Mouse (Mus musculus): Measurements from ENCODE around the gene Il11ra1. TPM values are rescaled to one million over a fixed set of nuclear protein-coding genes. Genes with fewer than 3 reads are reported as not detected.

Gene Il11ra1
- polyA plus RNA-seq, 1 experiment from 2014 or later: 317 TPM

DNA sequence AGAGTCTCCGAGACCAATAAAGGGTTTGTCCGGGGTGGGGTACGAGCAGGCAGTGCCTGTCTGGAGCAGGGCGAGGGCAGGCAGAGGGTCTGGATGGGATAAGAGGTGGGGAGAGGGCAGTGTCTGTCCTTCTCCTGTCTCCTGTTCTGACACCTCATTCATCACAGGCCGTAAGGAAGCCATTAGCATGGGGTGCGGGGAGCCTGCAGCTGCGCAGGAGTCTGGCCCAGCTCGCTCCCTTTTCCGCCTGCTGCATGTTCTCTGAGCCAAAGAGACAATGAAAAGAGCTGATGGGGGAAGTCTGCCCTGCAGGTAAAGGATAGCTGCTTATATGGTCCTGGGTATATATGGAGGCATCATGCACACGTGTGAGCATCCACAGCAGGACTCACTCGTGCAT lies 37.1 kb upstream of the Il11ra1 start:
- ATAC-seq (ENCODE audit: low read depth): no peak
- Histone ChIP-seq H3K4me1 (ENCODE audit: control insufficient read depth, insufficient read depth, low read length) (peaks cover 31% of the 10 kb centered on the region), H3K27me3 (replicated peaks; ENCODE audit: control insufficient read depth, insufficient read depth, low read length) (no peaks in the 10 kb centered on the region; the same call in 1 of the 2 replicates), H3K36me3 (ENCODE audit: control insufficient read depth, insufficient read depth, low read length) (peaks cover 9% of the 10 kb centered on the region; the same call in 1 of the 2 replicates), H3K4me3 (ENCODE audit: low read depth, low read length) (no peak overlapping the region), H3K4me2 (ENCODE audit: low read depth, low read length) (no peak overlapping the region), H3K9me3 (ENCODE audit: control insufficient read depth, low read length) (no peaks in the 10 kb centered on the region), H3K27ac (replicated peaks; ENCODE audit: low read depth, low read length) (no peak overlapping the region), H3K9ac (ENCODE audit: low read depth, low read length) (no peak overlapping the region)
- WGBS: 64% methylated on average over 11 of the region's 11 CpGs
- DNase-seq (ENCODE audit: low spot score): no peak

DNA sequence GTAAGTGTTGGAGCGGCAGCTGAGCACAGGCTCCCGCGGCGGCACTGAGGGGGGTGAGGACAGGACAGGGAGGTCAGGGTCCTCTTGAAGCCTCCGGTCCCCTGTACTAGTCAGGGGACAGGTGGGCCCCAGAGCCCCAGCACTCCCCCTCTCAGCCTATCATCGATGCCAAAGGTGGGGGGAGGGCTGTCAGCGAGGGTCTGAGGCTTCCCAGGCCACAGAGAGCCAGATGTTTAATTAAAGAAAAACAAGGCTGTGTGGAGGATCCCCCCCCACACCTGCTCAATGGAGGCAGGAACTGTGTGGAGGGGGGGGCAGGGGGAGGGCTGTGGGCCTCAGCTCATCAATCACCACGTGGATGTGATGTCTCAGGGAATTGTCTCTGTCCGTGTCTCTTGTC lies 36.2 kb upstream of the Il11ra1 start:
- Histone ChIP-seq H3K4me1 (ENCODE audit: control insufficient read depth, insufficient read depth, low read length) (peaks cover 31% of the 10 kb centered on the region), H3K9ac (ENCODE audit: low read depth, low read length) (0 out of 2 replicates have a peak overlapping the region, but pooled peaks have one; percentile 25), H3K36me3 (ENCODE audit: control insufficient read depth, insufficient read depth, low read length) (peaks cover 4% of the 10 kb centered on the region; the same call in 1 of the 2 replicates), H3K27ac (replicated peaks; ENCODE audit: low read depth, low read length) (no peak overlapping the region), H3K27me3 (replicated peaks; ENCODE audit: control insufficient read depth, insufficient read depth, low read length) (no peaks in the 10 kb centered on the region), H3K4me2 (ENCODE audit: low read depth, low read length) (no peak overlapping the region), H3K4me3 (ENCODE audit: low read depth, low read length) (no peak overlapping the region), H3K9me3 (ENCODE audit: control insufficient read depth, low read length) (no peaks in the 10 kb centered on the region)
- DNase-seq (ENCODE audit: low spot score): no peak
- WGBS: 30% methylated on average over 8 of the region's 9 CpGs
- no peak for ATAC-seq (ENCODE audit: low read depth)

DNA sequence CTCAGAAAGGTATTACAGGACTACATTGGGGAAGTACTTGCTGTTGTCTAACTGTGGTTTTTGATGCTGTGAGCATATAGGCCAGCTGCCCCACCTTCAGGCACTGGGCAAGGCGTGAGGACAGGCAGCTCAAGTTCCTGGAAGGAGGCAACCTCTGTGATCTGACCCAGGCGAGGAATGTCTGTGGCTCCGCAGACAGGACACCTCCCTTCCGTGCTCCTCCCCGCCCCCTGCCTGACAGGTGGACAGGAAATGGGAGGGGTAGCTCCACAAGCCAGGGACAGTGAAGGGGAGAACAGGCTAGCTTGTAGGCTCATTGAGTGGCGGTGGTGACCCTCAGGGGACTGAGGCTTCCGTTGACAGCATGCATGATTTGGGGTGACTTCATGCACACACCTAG lies 35.3 kb upstream of the Il11ra1 start:
- ATAC-seq (ENCODE audit: low read depth) (no peak), DNase-seq (ENCODE audit: low spot score) (no peak)
- no peaks in the 10 kb centered on the region for H3K27me3 ChIP-seq (replicated peaks; ENCODE audit: control insufficient read depth, insufficient read depth, low read length)
- no peak overlapping the region for H3K9ac ChIP-seq (ENCODE audit: low read depth, low read length)
- H3K4me1 ChIP-seq (ENCODE audit: control insufficient read depth, insufficient read depth, low read length): peaks cover 31% of the 10 kb centered on the region
- H3K36me3 ChIP-seq (ENCODE audit: control insufficient read depth, insufficient read depth, low read length): peaks cover 4% of the 10 kb centered on the region; the same call in 1 of the 2 replicates
- no peak overlapping the region for H3K4me2 ChIP-seq (ENCODE audit: low read depth, low read length)
- H3K4me3 ChIP-seq (ENCODE audit: low read depth, low read length): no peak overlapping the region
- H3K27ac ChIP-seq (replicated peaks; ENCODE audit: low read depth, low read length): no peak overlapping the region
- no peaks in the 10 kb centered on the region for H3K9me3 ChIP-seq (ENCODE audit: control insufficient read depth, low read length)
- WGBS: 21% methylated on average over 7 of the region's 7 CpGs

DNA sequence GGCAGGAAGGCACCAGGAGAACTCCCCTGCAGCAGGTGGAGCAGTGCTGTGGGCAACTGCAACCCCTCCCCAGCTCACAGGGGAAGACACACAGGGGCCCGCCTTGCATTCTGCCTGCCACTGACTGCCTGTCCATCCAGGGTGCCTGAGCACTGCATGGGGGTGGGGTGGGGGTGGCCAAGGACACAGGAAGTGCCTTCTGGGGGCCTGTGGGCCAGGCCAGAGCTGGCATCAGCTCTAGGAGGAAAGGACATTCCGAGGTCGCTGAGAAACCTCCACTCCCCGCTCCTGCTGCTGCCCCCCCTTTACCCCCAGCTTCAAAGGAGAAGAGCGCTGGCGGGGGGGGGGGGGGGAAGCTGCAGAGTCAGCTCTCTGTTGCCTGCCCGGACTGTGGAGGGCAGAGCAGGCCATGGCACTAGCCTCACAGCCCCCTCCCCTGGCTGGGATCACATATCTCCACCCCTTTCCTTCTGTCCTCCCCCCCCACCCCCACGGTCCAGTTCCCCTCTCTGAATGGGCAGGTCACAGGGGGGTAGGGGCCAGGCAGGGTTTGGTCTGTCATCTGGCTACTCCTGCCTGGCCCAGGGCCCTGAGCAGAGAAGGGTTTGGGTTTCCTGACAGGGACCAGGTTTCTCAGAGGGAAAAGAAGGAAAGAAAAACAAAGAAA lies 34.6 kb upstream of the Il11ra1 start:
- peak; percentile 16 for DNase-seq (ENCODE audit: low spot score)
- Histone ChIP-seq H3K4me3 (ENCODE audit: low read depth, low read length) (no peak overlapping the region), H3K27ac (replicated peaks; ENCODE audit: low read depth, low read length) (peak overlapping the region; percentile 68), H3K4me2 (ENCODE audit: low read depth, low read length) (no peak overlapping the region), H3K9me3 (ENCODE audit: control insufficient read depth, low read length) (no peaks in the 10 kb centered on the region), H3K4me1 (ENCODE audit: control insufficient read depth, insufficient read depth, low read length) (peaks cover 31% of the 10 kb centered on the region), H3K9ac (ENCODE audit: low read depth, low read length) (peak overlapping the region; percentile 34; the same call in 1 of the 2 replicates), H3K27me3 (replicated peaks; ENCODE audit: control insufficient read depth, insufficient read depth, low read length) (no peaks in the 10 kb centered on the region), H3K36me3 (ENCODE audit: control insufficient read depth, insufficient read depth, low read length) (peaks cover 4% of the 10 kb centered on the region)
- no peak for ATAC-seq (ENCODE audit: low read depth)
- WGBS: 0% methylated on average over 1 of the region's 8 CpGs

DNA sequence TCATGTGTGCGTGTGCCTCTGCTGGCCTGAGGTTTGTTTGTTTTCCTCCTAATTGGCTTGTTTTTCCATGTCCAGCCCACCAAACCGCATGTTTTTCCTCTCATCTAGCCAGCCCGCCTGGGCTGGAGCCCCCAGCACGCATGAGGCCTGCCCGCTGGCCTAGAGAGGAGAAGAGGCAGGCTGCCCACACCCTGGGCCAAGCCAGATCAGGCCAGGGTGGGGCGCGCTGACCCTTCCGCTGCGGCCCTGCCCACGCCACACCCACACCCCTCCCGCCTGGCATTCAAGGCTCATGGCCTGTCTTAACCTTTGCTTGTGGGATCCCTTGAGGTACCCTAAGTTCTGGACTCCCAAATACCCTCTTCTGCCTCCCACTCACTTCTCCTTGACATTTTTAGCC lies 33.1 kb upstream of the Il11ra1 start:
- Histone ChIP-seq H3K36me3 (ENCODE audit: control insufficient read depth, insufficient read depth, low read length) (peaks cover 4% of the 10 kb centered on the region), H3K4me3 (ENCODE audit: low read depth, low read length) (no peak overlapping the region), H3K9ac (ENCODE audit: low read depth, low read length) (no peak overlapping the region), H3K9me3 (ENCODE audit: control insufficient read depth, low read length) (no peaks in the 10 kb centered on the region), H3K4me2 (ENCODE audit: low read depth, low read length) (no peak overlapping the region), H3K27ac (replicated peaks; ENCODE audit: low read depth, low read length) (no peak overlapping the region), H3K4me1 (ENCODE audit: control insufficient read depth, insufficient read depth, low read length) (peaks cover 23% of the 10 kb centered on the region), H3K27me3 (replicated peaks; ENCODE audit: control insufficient read depth, insufficient read depth, low read length) (no peaks in the 10 kb centered on the region)
- no peak for ATAC-seq (ENCODE audit: low read depth)
- DNase-seq (ENCODE audit: low spot score): no peak
- 72% methylated on average over 10 of the region's 11 CpGs for WGBS

DNA sequence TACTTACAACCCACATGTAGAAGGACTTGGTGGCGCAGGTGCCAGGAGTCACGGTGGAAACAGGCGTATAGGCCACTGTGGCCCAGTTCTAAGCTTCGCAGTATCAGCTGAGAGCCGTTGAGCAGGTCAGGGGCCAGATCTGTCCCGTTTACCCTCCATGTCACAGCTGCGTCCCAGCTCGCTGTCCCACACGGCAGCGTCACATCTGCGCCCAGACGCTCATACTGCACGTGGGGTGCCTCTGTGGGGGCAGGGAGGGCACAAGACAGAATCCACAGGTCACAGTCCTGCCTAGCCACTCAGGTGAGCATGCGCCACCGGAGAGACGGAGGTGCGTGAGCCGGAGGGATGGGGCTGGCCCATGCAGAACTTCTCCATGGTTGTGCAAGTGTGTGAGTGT lies 29.0 kb upstream of the Il11ra1 start:
- Histone ChIP-seq H3K27me3 (replicated peaks; ENCODE audit: control insufficient read depth, insufficient read depth, low read length) (no peaks in the 10 kb centered on the region), H3K36me3 (ENCODE audit: control insufficient read depth, insufficient read depth, low read length) (no peaks in the 10 kb centered on the region; the same call in 1 of the 2 replicates), H3K4me3 (ENCODE audit: low read depth, low read length) (no peak overlapping the region), H3K9me3 (ENCODE audit: control insufficient read depth, low read length) (no peaks in the 10 kb centered on the region), H3K9ac (ENCODE audit: low read depth, low read length) (no peak overlapping the region), H3K4me1 (ENCODE audit: control insufficient read depth, insufficient read depth, low read length) (peaks cover 10% of the 10 kb centered on the region; the same call in 1 of the 2 replicates), H3K4me2 (ENCODE audit: low read depth, low read length) (no peak overlapping the region), H3K27ac (replicated peaks; ENCODE audit: low read depth, low read length) (no peak overlapping the region)
- WGBS: 84% methylated on average over 18 of the region's 18 CpGs
- ATAC-seq (ENCODE audit: low read depth) (no peak), DNase-seq (ENCODE audit: low spot score) (no peak)

DNA sequence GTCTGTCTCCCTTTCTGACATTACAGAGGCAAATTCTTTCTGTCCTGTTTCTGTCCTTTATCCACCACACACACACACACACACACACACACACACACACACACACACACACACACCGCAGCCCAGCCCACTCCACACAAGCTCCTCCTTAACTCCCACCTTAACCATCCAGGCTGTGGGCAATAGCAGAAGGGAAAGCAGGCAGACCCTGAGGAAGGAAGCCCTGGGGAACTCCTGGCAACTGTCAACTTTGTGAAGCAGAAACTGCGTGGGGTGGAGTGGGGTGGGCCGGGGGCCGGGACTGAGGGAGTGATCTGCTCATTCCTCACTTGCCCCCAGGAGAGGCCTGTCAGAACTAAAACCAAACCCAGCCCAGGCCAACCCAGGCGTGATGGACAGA lies 28.3 kb upstream of the Il11ra1 start:
- ATAC-seq (ENCODE audit: low read depth) (0 out of 2 replicates have a peak, but pooled peaks have one; percentile 2), DNase-seq (ENCODE audit: low spot score) (no peak)
- no peak overlapping the region for H3K4me3 ChIP-seq (ENCODE audit: low read depth, low read length)
- 35% methylated on average over 5 of the region's 5 CpGs for WGBS
- no peaks in the 10 kb centered on the region; the same call in 1 of the 2 replicates for H3K36me3 ChIP-seq (ENCODE audit: control insufficient read depth, insufficient read depth, low read length)
- H3K4me1 ChIP-seq (ENCODE audit: control insufficient read depth, insufficient read depth, low read length): peaks cover 15% of the 10 kb centered on the region; the same call in 1 of the 2 replicates
- H3K27me3 ChIP-seq (replicated peaks; ENCODE audit: control insufficient read depth, insufficient read depth, low read length): no peaks in the 10 kb centered on the region
- H3K9me3 ChIP-seq (ENCODE audit: control insufficient read depth, low read length): no peaks in the 10 kb centered on the region
- H3K4me2 ChIP-seq (ENCODE audit: low read depth, low read length): no peak overlapping the region
- no peak overlapping the region for H3K27ac ChIP-seq (replicated peaks; ENCODE audit: low read depth, low read length)
- no peak overlapping the region for H3K9ac ChIP-seq (ENCODE audit: low read depth, low read length)

DNA sequence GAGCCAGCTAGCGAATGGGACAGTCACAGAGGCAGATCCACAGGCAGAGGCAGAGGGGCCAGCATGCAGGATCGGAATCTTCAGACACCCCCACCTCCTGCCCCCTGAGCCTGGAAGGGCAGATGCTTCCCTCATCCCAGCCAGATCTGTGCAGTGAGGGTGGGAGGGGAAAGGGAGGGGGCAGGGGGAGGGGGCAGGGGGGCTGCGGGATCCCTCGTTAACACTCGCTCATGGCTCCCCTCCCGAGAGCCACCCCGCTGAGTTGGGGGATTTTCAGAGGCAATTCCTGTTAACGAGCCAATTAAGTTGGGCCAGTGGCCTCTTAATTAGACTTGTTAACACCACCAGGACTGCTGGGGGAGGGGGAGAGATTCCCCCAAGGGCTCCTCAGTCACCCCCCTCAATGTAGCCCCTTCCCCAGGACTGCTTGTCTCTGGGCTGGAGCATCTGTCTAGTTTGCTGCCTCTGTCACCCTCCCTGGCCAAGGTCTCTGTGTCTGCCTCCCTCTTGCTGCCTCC lies 27.8 kb upstream of the Il11ra1 start:
- 29% methylated on average over 2 of the region's 8 CpGs for whole genome bisulfite sequencing
- Histone ChIP-seq H3K27me3 (replicated peaks; ENCODE audit: control insufficient read depth, insufficient read depth, low read length) (no peaks in the 10 kb centered on the region), H3K27ac (replicated peaks; ENCODE audit: low read depth, low read length) (no peak overlapping the region), H3K4me1 (ENCODE audit: control insufficient read depth, insufficient read depth, low read length) (peaks cover 20% of the 10 kb centered on the region; the same call in 1 of the 2 replicates), H3K4me2 (ENCODE audit: low read depth, low read length) (no peak overlapping the region), H3K9me3 (ENCODE audit: control insufficient read depth, low read length) (no peaks in the 10 kb centered on the region), H3K4me3 (ENCODE audit: low read depth, low read length) (no peak overlapping the region), H3K9ac (ENCODE audit: low read depth, low read length) (no peak overlapping the region), H3K36me3 (ENCODE audit: control insufficient read depth, insufficient read depth, low read length) (no peaks in the 10 kb centered on the region; the same call in 1 of the 2 replicates)
- ATAC-seq (ENCODE audit: low read depth) (peak; percentile 64; the same call in 1 of the 2 replicates), DNase-seq (ENCODE audit: low spot score) (peak; percentile 61)
